Mouse (Mus musculus): ENCODE data around the gene Tspo2.

DNA sequence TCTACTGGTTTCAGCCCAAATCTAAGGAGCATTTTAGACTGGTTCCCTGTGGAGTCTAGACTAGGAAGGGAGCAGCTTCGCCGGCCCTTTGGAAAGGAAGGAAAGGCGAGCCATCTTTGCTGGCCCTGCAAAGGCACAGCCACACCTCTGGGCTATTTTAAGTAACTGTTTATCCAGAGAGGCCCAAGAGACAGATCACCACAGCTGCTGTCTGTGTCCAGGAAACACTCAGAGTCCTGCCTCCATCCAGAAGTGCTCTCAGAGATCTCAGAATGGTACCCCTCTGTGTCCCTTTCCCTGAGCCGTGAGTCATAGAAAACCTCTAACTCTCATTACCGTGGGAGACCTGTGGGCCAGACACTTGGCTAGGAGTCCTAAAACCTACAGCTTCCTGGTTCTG is 20.9 kb downstream of the Tspo2 start:
- TF ChIP-seq GATA1 (IDR thresholded peaks at IDR 0.05; ENCODE audit: borderline replicate concordance, low read length) (no peak), FLI1 (IDR thresholded peaks at IDR 0.05; ENCODE audit: low read length) (no peak)

Measured in megakaryocyte, embryonic 14.5 days (primary cell).